Comparison of ENCODE assay signal across 7 mouse cellular contexts in the genomic region with DNA sequence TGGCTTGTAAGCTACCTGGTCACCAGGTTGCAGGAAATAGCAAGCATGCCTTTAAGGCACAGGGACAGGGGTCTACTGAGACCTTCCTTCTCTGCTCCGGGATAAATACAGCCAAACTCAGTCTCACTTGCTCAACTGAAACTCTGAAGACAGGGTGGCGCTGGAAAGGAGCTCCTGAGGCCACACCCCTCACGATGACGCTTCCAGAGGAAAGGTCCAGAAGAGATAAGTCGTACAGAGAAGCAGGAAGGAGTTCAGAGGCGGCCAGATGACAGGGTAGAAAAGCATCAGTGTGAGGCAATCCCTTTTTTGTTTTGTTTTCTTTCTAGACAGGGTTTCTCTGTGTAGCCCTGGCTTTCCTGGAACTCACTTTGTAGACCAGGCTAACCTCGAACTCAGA. TPM values are rescaled to one million over a fixed set of nuclear protein-coding genes. Genes with fewer than 3 reads are reported as not detected.
DNase-seq lines count a peak whose midpoint lies in the region; ATAC-seq and TF ChIP-seq lines count a peak whose summit lies in the region.

No protein-coding gene starts in this region.

- dilution Hi-C loops in CH12.LX (cut with MboI; ENCODE audit: extremely low pct_ligation_motif_present, extremely low pct_unique_long_range_greater_than_20kb, low sequenced_read_pairs), result no loop called here

- peak overlapping the region; percentile 51; the same call in 1 of the 2 replicates for H3K4me2 ChIP-seq in CH12.LX (ENCODE audit: insufficient read depth, low read depth, poor library complexity, severe bottlenecking)
- H3K4me2 ChIP-seq in heart, postnatal 0 days (ENCODE audit: low read depth, low read length), result 0 out of 2 replicates have a peak overlapping the region, but pooled peaks have one; percentile 6
- 0 out of 2 replicates have a peak overlapping the region, but pooled peaks have one; percentile 20 for H3K4me2 ChIP-seq in stomach, embryonic 16.5 days (ENCODE audit: low read depth, low read length)

- H3K27ac ChIP-seq in CH12.LX (ENCODE audit: insufficient read depth, low read depth), result no peak overlapping the region
- H3K27ac ChIP-seq in heart, postnatal 0 days (ENCODE audit: low read depth), result no peak overlapping the region
- 0 out of 2 replicates have a peak overlapping the region, but pooled peaks have one; percentile 51 for H3K27ac ChIP-seq in stomach, embryonic 16.5 days (ENCODE audit: low read length)

- in situ Hi-C loops in CH12.LX (cut with MboI; ENCODE audit: low pct_ligation_motif_present, low pct_unique_long_range_greater_than_20kb, low sequenced_read_pairs), result no loop called here

- ATAC-seq in heart, postnatal 0 days (ENCODE audit: insufficient read depth, low read depth), result peak; percentile 30; the same call in 1 of the 2 replicates
- peak; percentile 68; the same call in 1 of the 2 replicates for ATAC-seq in stomach, embryonic 16.5 days (ENCODE audit: insufficient read depth, low FRiP score)

- no peak for TF ChIP-seq EP300 in CH12.LX (IDR thresholded peaks at IDR 0.05; ENCODE audit: low read length)
- TF ChIP-seq EP300 in heart, postnatal 0 days (IDR thresholded peaks at IDR 0.05; ENCODE audit: low read depth), result no peak

- peaks cover 9 to 56% of the 10 kb centered on the region in 2 experiments for H3K36me3 ChIP-seq in CH12.LX (replicated peaks in 1 of 2; ENCODE audit: control insufficient read depth in 1 of 2, insufficient read depth in 1 of 2, low read length in 1 of 2)
- no peaks in the 10 kb centered on the region; the same call in 1 of the 2 replicates for H3K36me3 ChIP-seq in heart, postnatal 0 days (replicated peaks; ENCODE audit: control insufficient read depth, insufficient read depth, low read length)
- H3K36me3 ChIP-seq in stomach, embryonic 16.5 days (ENCODE audit: control insufficient read depth, insufficient read depth, low read length), result no peaks in the 10 kb centered on the region

- H3K9ac ChIP-seq in CH12.LX (ENCODE audit: insufficient read depth, low read depth), result no peak overlapping the region
- H3K9ac ChIP-seq in heart, postnatal 0 days (replicated peaks; ENCODE audit: low read depth, low read length), result no peak overlapping the region
- no peak overlapping the region for H3K9ac ChIP-seq in stomach, embryonic 16.5 days (ENCODE audit: low read length)

- TF ChIP-seq CTCF in CH12.LX (conservative IDR thresholded peaks at IDR 0.05 in 1 of 2, IDR thresholded peaks at IDR 0.05 in 1 of 2; ENCODE audit: low read depth in 2 of 2, low read length in 2 of 2), result no peak
- no peak for TF ChIP-seq CTCF in heart, postnatal 0 days (IDR thresholded peaks at IDR 0.05; ENCODE audit: low read depth)

- DNase-seq in CH12.LX (ENCODE audit: extremely low read depth) (peak; percentile 66), MN1 (ENCODE audit: low spot score) (no peak)
- DNase-seq in adrenal gland, adult 8-10 months, result peak; percentile 76
- DNase-seq in heart, postnatal 0 days (ENCODE audit: low spot score), result peak; percentile 64
- DNase-seq in lung, adult 18-20 months, result peak; percentile 84 to 89
- DNase-seq in layer of hippocampus, postnatal 25 days (ENCODE audit: extremely low spot score in 1 of 2, low spot score in 1 of 2), result no peak

- no peak overlapping the region for H3K4me3 ChIP-seq in CH12.LX (replicated peaks in 1 of 3; ENCODE audit: low read depth in 2 of 3, low read length in 2 of 3, poor library complexity in 1 of 3)
- H3K4me3 ChIP-seq in heart, postnatal 0 days (ENCODE audit: low read depth, low read length), result no peak overlapping the region
- no peak overlapping the region for H3K4me3 ChIP-seq in stomach, embryonic 16.5 days (replicated peaks; ENCODE audit: low read length)

- no peaks in the 10 kb centered on the region for H3K9me3 ChIP-seq in CH12.LX (replicated peaks; ENCODE audit: low read length)
- no peaks in the 10 kb centered on the region for H3K9me3 ChIP-seq in heart, postnatal 0 days (replicated peaks; ENCODE audit: control insufficient read depth, low read length)
- H3K9me3 ChIP-seq in stomach, embryonic 16.5 days (replicated peaks; ENCODE audit: control insufficient read depth, low read length), result no peaks in the 10 kb centered on the region

- TF ChIP-seq RAD21 in CH12.LX (IDR thresholded peaks at IDR 0.05; ENCODE audit: low read depth, low read length), result no peak

- WGBS in heart, postnatal 0 days, result 31% methylated on average over 7 of the region's 7 CpGs
- 39% methylated on average over 7 of the region's 7 CpGs for WGBS in stomach, embryonic 16.5 days

- H3K79me2 ChIP-seq in CH12.LX (replicated peaks; ENCODE audit: control insufficient read depth, extremely low read depth, insufficient read depth, poor library complexity, severe bottlenecking), result peaks cover 97% of the 10 kb centered on the region

- H3K4me1 ChIP-seq in CH12.LX (ENCODE audit: control insufficient read depth in 1 of 2, insufficient read depth in 2 of 2), result peaks cover 16 to 77% of the 10 kb centered on the region in 2 experiments
- H3K4me1 ChIP-seq in heart, postnatal 0 days (ENCODE audit: control insufficient read depth, insufficient read depth), result peaks cover 26% of the 10 kb centered on the region
- peaks cover 18% of the 10 kb centered on the region for H3K4me1 ChIP-seq in stomach, embryonic 16.5 days (ENCODE audit: control insufficient read depth, insufficient read depth, low read length)

- TF ChIP-seq POLR2A in CH12.LX (IDR thresholded peaks at IDR 0.05; ENCODE audit: low read depth, low read length), result 0 out of 2 replicates have a peak, but pooled peaks have one; percentile 23

- H3K27me3 ChIP-seq in CH12.LX (replicated peaks), result no peaks in the 10 kb centered on the region
- no peaks in the 10 kb centered on the region for H3K27me3 ChIP-seq in heart, postnatal 0 days (ENCODE audit: control insufficient read depth, insufficient read depth, low read length)
- no peaks in the 10 kb centered on the region for H3K27me3 ChIP-seq in stomach, embryonic 16.5 days (ENCODE audit: control insufficient read depth, insufficient read depth, low read length)

TF ChIP-seq in CH12.LX, 34 proteins besides CTCF, POLR2A, EP300 and RAD21:
- TF ChIP-seq ELF1 (IDR thresholded peaks at IDR 0.05; ENCODE audit: low read depth, low read length), result 0 out of 2 replicates have a peak, but pooled peaks have one; percentile 34
- TF ChIP-seq MAZ (IDR thresholded peaks at IDR 0.05; ENCODE audit: low read depth, low read length), result no peak

RNA-seq across cellular contexts. Expression of a gene that starts 8.6 kb away (rescaled TPM):
- total RNA-seq in CH12.LX (2012; rRNA removed) (67.2 and 68.7 TPM in 2 replicates), CH12.LX (2014; rRNA removed) (49.8 and 51.8 TPM in 2 replicates)
- 50.1 and 58.1 TPM in 2 replicates for polyA plus RNA-seq in CH12.LX (2012; ENCODE audit: insufficient read length, low read depth)
- 10 to 100 TPM; 59.7 to 72.1 (median 67.7) TPM for total RNA-seq in adrenal gland, adult 8-10 months (2022)
- 19.2 and 28.9 TPM in 2 replicates for total RNA-seq in heart, postnatal 0 days (2014; rRNA removed; ENCODE audit: low replicate concordance)
- polyA plus RNA-seq in heart, postnatal 0 days (2015; fragmentation: Nextera tagmentation; extraction: Ambion mirVana), result 8.2 and 9.1 TPM in 2 replicates
- 10.0 and 12.3 TPM in 2 replicates for polyA plus RNA-seq in stomach, embryonic 16.5 days (2015; fragmentation: Nextera tagmentation; extraction: Ambion mirVana)
- total RNA-seq in layer of hippocampus, postnatal 25 days (2021), result 1 to 10 TPM; 2.7 to 3.0 TPM

RNA-seq across cellular contexts. Expression of a gene that starts 35.5 kb away (rescaled TPM):
- total RNA-seq in CH12.LX (2012; rRNA removed), result 1.4 and 1.7 TPM in 2 replicates
- 1.8 TPM in 2 replicates for total RNA-seq in CH12.LX (2014; rRNA removed)
- 2.3 TPM in 2 replicates for polyA plus RNA-seq in CH12.LX (2012; ENCODE audit: insufficient read length, low read depth)
- total RNA-seq in adrenal gland, adult 8-10 months (2022), result 1 to 10 TPM; 3.0 to 8.2 (median 4.7) TPM
- 1.5 and 2.3 TPM in 2 replicates for total RNA-seq in heart, postnatal 0 days (2014; rRNA removed; ENCODE audit: low replicate concordance)
- polyA plus RNA-seq in heart, postnatal 0 days (2015; fragmentation: Nextera tagmentation; extraction: Ambion mirVana), result 1.00 and 1.0 TPM in 2 replicates
- polyA plus RNA-seq in stomach, embryonic 16.5 days (2015; fragmentation: Nextera tagmentation; extraction: Ambion mirVana), result 4.6 and 5.6 TPM in 2 replicates
- 10 to 100 TPM in 1 of 2 experiments, 1 to 10 TPM in 1; 9.0 to 11.8 TPM for total RNA-seq in layer of hippocampus, postnatal 25 days (2021)

RNA-seq across cellular contexts. Expression of a gene that starts 46.7 kb away (rescaled TPM):
- 2.3 and 3.1 TPM in 2 replicates for total RNA-seq in CH12.LX (2012; rRNA removed)
- 2.8 and 2.9 TPM in 2 replicates for total RNA-seq in CH12.LX (2014; rRNA removed)
- 5.1 and 6.3 TPM in 2 replicates for polyA plus RNA-seq in CH12.LX (2012; ENCODE audit: insufficient read length, low read depth)
- 1 to 10 TPM; 3.5 to 4.7 (median 3.8) TPM for total RNA-seq in adrenal gland, adult 8-10 months (2022)
- 4.7 and 7.3 TPM in 2 replicates for total RNA-seq in heart, postnatal 0 days (2014; rRNA removed; ENCODE audit: low replicate concordance)
- 2.2 TPM in 2 replicates for polyA plus RNA-seq in heart, postnatal 0 days (2015; fragmentation: Nextera tagmentation; extraction: Ambion mirVana)
- polyA plus RNA-seq in stomach, embryonic 16.5 days (2015; fragmentation: Nextera tagmentation; extraction: Ambion mirVana), result 6.9 and 7.0 TPM in 2 replicates
- 1 to 10 TPM; 3.5 to 4.3 TPM for total RNA-seq in layer of hippocampus, postnatal 25 days (2021)

Comparison
In these comparisons a context has a peak if more than half of its experiments do, and no peak if none do; other contexts are left out.
1. DNase-seq: peak in CH12.LX (single experiment), adrenal gland, adult 8-10 months (single experiment), heart, postnatal 0 days (single experiment) and lung, adult 18-20 months (2 of 2); none in MN1 (single experiment) and layer of hippocampus, postnatal 25 days (0 of 2).
2. Peak in every context shown above with its lines, with median percentiles within 50 percentile points of each other: H3K4me2 ChIP-seq.